Mouse (Mus musculus): ENCODE data around the gene Hspb2. TPM values are rescaled to one million over a fixed set of nuclear protein-coding genes. Genes with fewer than 3 reads are reported as not detected.

Hspb2 gene
- total RNA-seq (2023): not detected

GRCm38 (mm10) chr9:50752054-50752602 lies at the start of gene Hspb2:
Gene Hspb2, minus strand, starts transcription at chr9:50752354.

GRCm38 (mm10) chr9:50774991-50775612 lies 22.9 kb upstream of the Hspb2 start, which contains the start of the genes Alg9 and 1110032A03Rik:
Gene Alg9, plus strand, starts transcription at chr9:50775019.
Gene 1110032A03Rik, minus strand, starts transcription at chr9:50775520.

GRCm38 (mm10) chr9:50768107-50769002 lies 16.2 kb upstream of the Hspb2 start, which contains the start of gene Fdxacb1:
Gene Fdxacb1, plus strand, starts transcription at chr9:50768236.

GRCm38 (mm10) chr9:50751323-50751722 lies 831 bp downstream of the Hspb2 start, which contains the start of gene Cryab:
Gene Cryab, plus strand, starts transcription at chr9:50751325.

GRCm38 (mm10) chr9:50746214-50746677 lies 5.9 kb downstream of the Hspb2 start, which contains the start of gene 2310030G06Rik:
Gene 2310030G06Rik, minus strand, starts transcription at chr9:50746536.

GRCm38 (mm10) chr9:50738914-50739870 lies 13.0 kb downstream of the Hspb2 start, which contains the start of gene Dixdc1:
Gene Dixdc1, minus strand, starts transcription at chr9:50739517.

Other genes with a start within 250 kb of the Hspb2 start
- gene Pts, start 223.6 kb downstream of the Hspb2 start, total RNA-seq (2023): 10 to 100 TPM; 44.3 to 47.3 TPM
- 1 to 10 TPM; 1.8 to 2.5 TPM for gene Il18, start 197.5 kb downstream of the Hspb2 start, total RNA-seq (2023)
- gene Bco2, start 197.2 kb downstream of the Hspb2 start, total RNA-seq (2023): not detected
- not detected for gene Tex12, start 191.0 kb downstream of the Hspb2 start, total RNA-seq (2023)
- gene Sdhd, start 148.5 kb downstream of the Hspb2 start, total RNA-seq (2023): 10 to 100 TPM; 58.0 to 63.2 TPM
- 10 to 100 TPM; 37.2 to 49.8 TPM for gene Timm8b, start 148.4 kb downstream of the Hspb2 start, total RNA-seq (2023)
- gene Pih1d2, start 135.0 kb downstream of the Hspb2 start, total RNA-seq (2023): 1 to 10 TPM in 1 of 2 experiments, not detected in 1; 1.2 TPM
- gene Nkapd1, start 134.9 kb downstream of the Hspb2 start, total RNA-seq (2023): 10 to 100 TPM; 35.8 to 41.2 TPM
- gene Dlat, start 92.6 kb downstream of the Hspb2 start, total RNA-seq (2023): 10 to 100 TPM; 25.8 to 43.8 TPM
- not detected for gene Dixdc1, start 12.8 kb downstream of the Hspb2 start, total RNA-seq (2023)
- not detected for gene 2310030G06Rik, start 5.8 kb downstream of the Hspb2 start, total RNA-seq (2023)
- 1 to 10 TPM in 1 of 2 experiments, not detected in 1; 1.1 TPM for gene Cryab, start 1.0 kb downstream of the Hspb2 start, total RNA-seq (2023)
- gene Fdxacb1, start 15.9 kb upstream of the Hspb2 start, total RNA-seq (2023): 10 to 100 TPM in 1 of 2 experiments, 1 to 10 TPM in 1; 6.1 to 11.2 TPM
- gene Alg9, start 22.7 kb upstream of the Hspb2 start, total RNA-seq (2023): 10 to 100 TPM; 17.8 to 21.1 TPM
- gene 1110032A03Rik, start 23.2 kb upstream of the Hspb2 start, total RNA-seq (2023): 10 to 100 TPM; 11.5 to 11.6 TPM
- 10 to 100 TPM; 63.5 to 64.8 TPM for gene Ppp2r1b, start 92.9 kb upstream of the Hspb2 start, total RNA-seq (2023)